Mouse (Mus musculus) liver, adult 2 months (tissue): ENCODE data around the gene Pphln1. TPM values are rescaled to one million over a fixed set of nuclear protein-coding genes. Genes with fewer than 3 reads are reported as not detected.

Experiments
- DNase-seq: peaks from one replicate; pipeline ENCODE4 v3.0.0-alpha.2; 2011; ENCODE audit warnings: low read depth, low spot score; ENCODE audit errors: extremely low read depth
- H3K27ac ChIP-seq: fragments of 200-500 bp; replicated peaks from 2 replicates; pipeline ENCODE4 v1.5.1; 2012; ENCODE audit warnings: low read depth, mild to moderate bottlenecking, control low read depth, inconsistent platforms, low read length; ENCODE audit not compliant: insufficient read depth
- H3K27me3 ChIP-seq: fragments of 200-500 bp; 2 replicates; pipeline ENCODE4 v1.6.1; 2012; ENCODE audit warnings: mild to moderate bottlenecking, moderate library complexity, low read length, inconsistent platforms; ENCODE audit not compliant: control insufficient read depth, insufficient read depth
- H3K36me3 ChIP-seq: fragments of 200-500 bp; 2 replicates; pipeline ENCODE4 v1.6.1; 2012; ENCODE audit warnings: low read length, inconsistent platforms; ENCODE audit not compliant: control insufficient read depth, insufficient read depth
- H3K4me1 ChIP-seq: fragments of 200-500 bp; 2 replicates; pipeline ENCODE4 v1.6.1; 2011; ENCODE audit warnings: low read length; ENCODE audit not compliant: control insufficient read depth, insufficient read depth
- H3K4me3 ChIP-seq: fragments of 200-500 bp; 2 replicates; pipeline ENCODE4 v1.5.1; 2011; ENCODE audit warnings: low read depth, mild to moderate bottlenecking, control low read depth, low read length, moderate library complexity; ENCODE audit not compliant: insufficient read depth
- H3K79me2 ChIP-seq: fragments of 200-500 bp; 2 replicates; pipeline ENCODE4 v1.6.1; 2012; ENCODE audit warnings: inconsistent platforms, mild to moderate bottlenecking, low read length, moderate library complexity; ENCODE audit not compliant: control insufficient read depth, insufficient read depth
- H3K9ac ChIP-seq: fragments of 200-500 bp; 2 replicates; pipeline ENCODE4 v1.6.1; 2012; ENCODE audit warnings: low read depth, mild to moderate bottlenecking, control low read depth, inconsistent platforms, low read length
- CTCF ChIP-seq: fragments of 200-500 bp; IDR thresholded peaks from 2 replicates; pipeline ENCODE4 v1.5.1; 2011; ENCODE audit warnings: low read depth, low read length, control low read depth
- POLR2A ChIP-seq: fragments of 200-500 bp; IDR thresholded peaks from 2 replicates; pipeline ENCODE4 v1.6.1; 2011; ENCODE audit warnings: low read length, control low read depth; ENCODE audit not compliant: insufficient read depth; ENCODE audit errors: extremely low read depth
- WGBS: fragments of 180-500 bp; shearing (Covaris S2); methylation state at CpG from one replicate; pipeline ENCODE4 v1.1.7; 2018; 5-methylcytosine and 5-hydroxymethylcytosine counted together
- polyA plus RNA-seq: library from polyadenylated mRNA; depleted of rRNA; stranded (reverse); fragments of >200 nt; gene quantifications from 2 replicates; pipeline ENCODE4 v1.2.3, GENCODE M21; 2012
- total RNA-seq: library from RNA; depleted of rRNA; stranded (reverse); fragments of >200 nt; gene quantifications from 2 replicates; pipeline ENCODE4 v1.2.3, GENCODE M21; 2014

Gene Pphln1
- total and polyA plus RNA-seq, 2 experiments: 4.2 to 11.7 TPM

- Histone ChIP-seq H3K4me3 (no peak overlapping the region), H3K27me3 (no peaks in the 10 kb centered on the region), H3K27ac (no peak overlapping the region), H3K9ac (no peak overlapping the region), H3K36me3 (no peaks in the 10 kb centered on the region), H3K79me2 (no peaks in the 10 kb centered on the region), H3K4me1 (no peaks in the 10 kb centered on the region)
- no peak for TF ChIP-seq POLR2A
- TF ChIP-seq CTCF: no peak
- DNase-seq: no peak
- WGBS: 93% methylated on average over 5 of the region's 5 CpGs
These were observed 22.5 kb upstream of the Pphln1 start for GRCm38 (mm10) chr15:93375696-93376095.

- H3K36me3 ChIP-seq: no peaks in the 10 kb centered on the region
- no peaks in the 10 kb centered on the region for H3K79me2 ChIP-seq
- WGBS: 67% methylated on average over 3 of the region's 3 CpGs
- TF ChIP-seq POLR2A (no peak), CTCF (peak; percentile 52)
- H3K27me3 ChIP-seq: no peaks in the 10 kb centered on the region
- no peak overlapping the region for H3K27ac ChIP-seq
- no peak overlapping the region for H3K9ac ChIP-seq
- DNase-seq: peak; percentile 37
- H3K4me1 ChIP-seq: 0 out of 2 replicates have a peak, but pooled peaks cover under 1% of the 10 kb centered on the region
- no peak overlapping the region for H3K4me3 ChIP-seq
These were observed 19.0 kb upstream of the Pphln1 start for GRCm38 (mm10) chr15:93379177-93379576.

GRCm38 (mm10) chr15:93381337-93381736 lies 16.8 kb upstream of the Pphln1 start:
- TF ChIP-seq POLR2A (no peak), CTCF (no peak)

GRCm38 (mm10) chr15:93397269-93397668 lies 881 bp upstream of the Pphln1 start:
- 0 out of 2 replicates have a peak overlapping the region, but pooled peaks have one; percentile 54 for H3K9ac ChIP-seq
- WGBS: 10% methylated on average over 11 of the region's 11 CpGs
- TF ChIP-seq CTCF: no peak
- no peak for TF ChIP-seq POLR2A

More at GRCm38 (mm10) chr15:93381337-93381736, 16.8 kb upstream of the Pphln1 start:
- Histone ChIP-seq H3K4me3 (no peak overlapping the region), H3K27me3 (no peaks in the 10 kb centered on the region), H3K4me1 (0 out of 2 replicates have a peak, but pooled peaks cover 3% of the 10 kb centered on the region), H3K36me3 (peaks cover 4% of the 10 kb centered on the region), H3K27ac (no peak overlapping the region), H3K9ac (no peak overlapping the region), H3K79me2 (no peaks in the 10 kb centered on the region)
- DNase-seq: no peak
- 59% methylated on average over 5 of the region's 5 CpGs for WGBS

GRCm38 (mm10) chr15:93398699-93399540 lies 770 bp downstream of the Pphln1 start:
- 13% methylated on average over 36 of the region's 36 CpGs for WGBS

More at GRCm38 (mm10) chr15:93397269-93397668, 881 bp upstream of the Pphln1 start:
- peak overlapping the region; percentile 96; the same call in 1 of the 2 replicates for H3K4me3 ChIP-seq
- H3K4me1 ChIP-seq: peaks cover 14% of the 10 kb centered on the region
- peaks cover 8% of the 10 kb centered on the region; the same call in 1 of the 2 replicates for H3K36me3 ChIP-seq
- peaks cover 28% of the 10 kb centered on the region; the same call in 1 of the 2 replicates for H3K79me2 ChIP-seq
- DNase-seq: no peak
- no peak overlapping the region for H3K27ac ChIP-seq
- no peaks in the 10 kb centered on the region for H3K27me3 ChIP-seq

More at GRCm38 (mm10) chr15:93398699-93399540, 770 bp downstream of the Pphln1 start:
- H3K27ac ChIP-seq: peak overlapping the region; percentile 66
- H3K4me3 ChIP-seq: peak overlapping the region; percentile 96
- H3K79me2 ChIP-seq: peaks cover 28% of the 10 kb centered on the region; the same call in 1 of the 2 replicates
- H3K36me3 ChIP-seq: 0 out of 2 replicates have a peak, but pooled peaks cover 3% of the 10 kb centered on the region
- no peak for TF ChIP-seq POLR2A
- TF ChIP-seq CTCF: no peak
- H3K4me1 ChIP-seq: peaks cover 14% of the 10 kb centered on the region
- DNase-seq: peak; percentile 43
- no peaks in the 10 kb centered on the region for H3K27me3 ChIP-seq
- H3K9ac ChIP-seq: peak overlapping the region; percentile 94
